Mouse (Mus musculus) sigmoid colon, adult 10 weeks (tissue): ENCODE data around the gene Kantr. TPM values are rescaled to one million over a fixed set of nuclear protein-coding genes. Genes with fewer than 3 reads are reported as not detected.

ENCODE experiments used
- polyA plus RNA-seq: library from polyadenylated mRNA; stranded (reverse); fragments of 350-450 nt; fragmentation: Illumina TruSeq; extraction: RNeasy Lipid Tissue Mini Kit (QIAGEN cat#74804); gene quantifications from one replicate; pipeline ENCODE4 v1.2.3, GENCODE M21; 2014; ENCODE audit warnings: low read depth, low replicate concordance

Gene Kantr
- polyA plus RNA-seq: 22.6 TPM

DNA sequence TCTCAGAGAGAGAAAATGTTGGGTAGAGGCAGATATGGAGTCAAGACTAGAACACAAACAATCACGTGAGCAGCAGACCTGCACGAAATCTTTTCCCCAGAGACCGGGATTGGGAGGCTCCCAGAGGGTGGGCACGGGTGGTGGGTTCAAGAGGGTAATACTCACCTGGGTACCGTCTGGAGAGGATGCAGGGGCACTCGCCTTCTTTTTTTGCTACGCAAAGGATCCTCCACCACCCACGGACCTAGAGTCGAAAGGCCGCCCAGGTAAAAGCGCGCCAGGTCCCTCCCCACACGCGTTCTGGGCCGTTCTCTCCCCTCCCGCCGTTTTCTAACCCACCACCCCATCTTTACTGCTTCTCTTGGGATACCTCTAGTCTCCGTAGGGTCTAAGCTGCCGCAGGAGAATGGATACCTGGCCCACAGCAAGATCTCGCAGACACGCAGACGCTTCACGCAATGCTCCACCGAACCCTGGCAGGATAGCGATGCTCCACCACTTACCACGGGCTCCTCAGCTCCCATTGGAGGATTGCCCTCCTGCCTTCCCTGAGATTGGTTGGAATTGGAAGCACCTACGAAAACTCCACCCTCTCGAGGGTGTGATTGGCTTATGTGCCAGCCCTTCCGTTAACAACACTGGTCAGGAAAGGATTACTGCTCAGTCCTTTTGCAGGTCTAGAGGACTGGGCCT is at the start of gene Kantr:
Kantr (minus strand) TSS at position 500 of the 693 bp plus-strand sequence.

GRCm38 (mm10) chrX:152368397-152369273 is 41.3 kb upstream of the Kantr start, which contains the start of gene Gpr173:
Gene Gpr173, minus strand, starts transcription at chrX:152368704.

GRCm38 (mm10) chrX:152342358-152342901 is 15.1 kb upstream of the Kantr start, which contains the start of gene Tspyl2:
Gene Tspyl2, minus strand, starts transcription at chrX:152342425.

Other genes starting within 250 kb of the Kantr start
- 2.2 TPM for gene Iqsec2, start 183.2 kb downstream of the Kantr start, polyA plus RNA-seq
- gene Kdm5c, start 94.5 kb downstream of the Kantr start, polyA plus RNA-seq: 17.4 TPM
- gene Tspyl2, start 14.9 kb upstream of the Kantr start, polyA plus RNA-seq: 14.0 TPM
- 1.4 TPM for gene Gpr173, start 41.2 kb upstream of the Kantr start, polyA plus RNA-seq
- gene Cldn34a, start 235.8 kb upstream of the Kantr start, polyA plus RNA-seq: not detected